Mouse (Mus musculus): ENCODE measurements at regions not wholly inside any gene's neighbourhood (a gene's known extent, or its start where the extent isn't known, plus 50 kb on each side); places are given as distances from the start of the nearest gene placed in this dataset.

DNA sequence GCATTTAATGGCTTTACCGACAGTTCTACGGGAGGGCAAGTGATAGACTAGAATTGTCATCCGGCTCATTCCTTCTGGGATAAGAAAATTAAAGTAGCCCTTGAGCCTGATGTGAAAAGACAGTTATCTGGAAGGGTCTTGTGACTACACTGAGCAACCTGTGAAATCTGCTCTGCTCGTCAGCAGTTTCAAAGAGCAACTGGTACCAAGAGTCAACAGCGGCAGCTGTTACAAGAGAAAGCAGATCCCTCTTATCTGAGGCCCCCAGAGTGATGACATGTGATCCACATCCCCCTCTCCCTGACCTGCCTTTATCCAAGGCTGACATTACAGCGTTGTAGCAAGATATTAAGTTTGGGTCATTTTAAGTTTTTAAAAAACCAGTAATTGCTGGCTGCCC, 52.6 kb upstream of the Unc13c start:
- no peak for DNase-seq

DNA sequence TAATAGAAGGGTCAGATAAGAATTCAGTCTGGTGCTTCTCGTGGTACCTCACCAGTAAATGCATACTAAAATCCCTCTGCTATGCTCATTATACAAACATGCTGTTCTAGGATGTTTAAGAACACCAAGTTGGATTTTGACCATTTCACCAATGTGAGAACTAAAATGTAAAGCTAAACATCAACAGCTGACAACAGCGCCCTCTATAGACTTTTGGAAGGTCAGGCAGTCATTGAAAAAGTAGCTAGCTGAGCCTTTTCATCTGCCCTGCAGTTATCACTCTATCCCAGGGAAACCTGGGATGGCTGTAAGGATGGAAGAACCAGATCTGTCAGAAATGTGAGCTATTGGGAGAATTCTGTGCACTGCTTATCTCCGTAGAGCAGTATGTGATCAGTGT, 55.2 kb upstream of the Unc13c start:
- no peak for DNase-seq

DNA sequence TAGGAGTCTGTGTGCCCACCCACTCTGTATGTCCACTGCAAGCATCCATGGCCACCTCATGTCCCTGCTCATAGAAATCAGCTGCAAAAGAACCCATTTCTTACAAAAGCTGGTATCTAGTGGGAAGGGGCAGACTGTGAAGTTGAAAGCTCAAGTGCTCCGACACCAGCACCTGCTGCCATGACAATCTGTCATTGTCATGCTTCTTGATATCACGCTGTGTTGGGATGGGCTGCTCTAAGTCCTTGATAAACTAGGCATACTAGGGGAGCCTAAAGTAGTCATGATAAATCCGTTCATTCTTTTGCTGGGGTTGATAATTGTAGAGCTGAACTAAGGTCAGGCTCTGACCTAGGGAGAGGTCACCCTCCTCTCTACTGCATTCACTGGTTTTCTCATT, 57.4 kb upstream of the Unc13c start:
- no peak for DNase-seq

DNA sequence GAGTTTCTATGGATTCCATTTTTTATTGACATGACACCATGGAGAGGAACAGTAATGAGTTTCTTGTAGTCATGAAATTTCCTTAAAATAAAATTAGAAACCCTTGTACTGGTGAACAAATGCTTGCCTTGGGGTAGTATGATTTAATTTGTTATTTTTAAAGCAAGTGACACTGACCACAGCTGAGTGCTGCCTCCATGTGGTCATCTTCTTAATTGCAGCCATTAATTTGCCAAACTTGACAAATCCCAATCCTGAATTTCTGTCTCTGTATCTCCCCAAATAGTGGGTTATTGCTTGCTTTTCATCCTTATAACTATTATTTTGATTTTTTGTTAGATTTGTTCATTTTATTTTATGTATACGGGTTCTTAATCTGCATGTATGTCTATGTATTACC, 59.7 kb upstream of the Unc13c start:
- peak; percentile 39 for DNase-seq

DNA sequence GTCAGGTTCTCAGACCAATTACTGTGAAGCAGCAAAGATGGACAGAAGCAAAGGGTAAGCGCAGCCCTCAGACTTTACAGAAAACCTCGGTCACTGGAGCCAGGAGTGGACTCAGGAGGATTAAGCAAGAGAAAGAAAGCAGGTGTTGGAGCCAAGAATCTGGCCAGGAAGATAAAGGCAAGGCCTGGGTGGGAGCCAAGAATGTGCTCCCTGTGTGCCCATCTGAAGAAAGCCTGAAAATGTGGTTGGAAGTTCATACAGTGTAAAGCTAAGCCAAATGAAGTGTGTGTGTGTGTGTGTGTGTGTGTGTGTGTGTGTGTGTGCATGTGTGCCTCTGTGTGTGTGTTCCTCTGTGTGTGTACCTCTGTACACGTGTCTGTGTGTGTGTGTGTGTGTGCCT, 64.2 kb upstream of the Wdr72 start:
- no peak for DNase-seq

DNA sequence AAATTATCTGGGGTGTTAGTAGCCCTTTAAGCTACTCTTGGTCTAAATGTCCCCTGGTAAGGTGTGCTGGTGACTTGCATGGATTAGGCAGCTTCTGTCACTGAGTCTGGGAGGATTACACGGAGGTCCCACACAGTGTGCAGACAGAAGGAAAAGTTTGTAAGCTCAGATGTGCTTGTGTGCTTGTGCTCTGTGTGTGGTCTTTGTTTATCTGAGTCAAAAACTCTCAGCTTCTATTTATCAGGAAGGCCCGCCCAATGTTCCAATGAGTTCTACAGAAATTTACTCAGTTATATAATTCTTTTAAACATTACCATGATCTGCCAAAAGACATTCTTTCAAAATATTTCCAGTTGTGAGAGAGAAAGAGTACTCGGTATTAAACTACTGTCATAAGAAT, 60.4 kb upstream of the Wdr72 start:
- DNase-seq: no peak

DNA sequence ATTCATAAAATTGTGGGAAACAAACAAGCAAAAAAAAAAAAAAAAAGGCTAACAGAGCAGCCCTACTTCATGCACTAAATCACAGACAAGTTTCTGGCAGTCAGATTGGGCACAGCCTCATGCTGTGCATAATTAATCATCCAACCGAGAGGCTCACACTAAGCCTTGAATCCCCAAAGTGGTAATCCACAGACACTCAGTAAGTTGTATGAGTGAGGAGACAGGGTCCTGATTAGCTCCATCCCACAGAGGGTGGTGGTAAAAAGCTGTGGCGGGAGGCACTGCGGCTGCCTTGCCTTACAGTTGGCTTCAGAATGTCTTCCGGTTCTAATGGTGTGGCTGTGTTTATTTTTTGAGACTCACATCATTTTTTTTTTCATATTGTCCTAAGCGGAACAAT, 53.4 kb upstream of the Wdr72 start:
- no peak for DNase-seq

DNA sequence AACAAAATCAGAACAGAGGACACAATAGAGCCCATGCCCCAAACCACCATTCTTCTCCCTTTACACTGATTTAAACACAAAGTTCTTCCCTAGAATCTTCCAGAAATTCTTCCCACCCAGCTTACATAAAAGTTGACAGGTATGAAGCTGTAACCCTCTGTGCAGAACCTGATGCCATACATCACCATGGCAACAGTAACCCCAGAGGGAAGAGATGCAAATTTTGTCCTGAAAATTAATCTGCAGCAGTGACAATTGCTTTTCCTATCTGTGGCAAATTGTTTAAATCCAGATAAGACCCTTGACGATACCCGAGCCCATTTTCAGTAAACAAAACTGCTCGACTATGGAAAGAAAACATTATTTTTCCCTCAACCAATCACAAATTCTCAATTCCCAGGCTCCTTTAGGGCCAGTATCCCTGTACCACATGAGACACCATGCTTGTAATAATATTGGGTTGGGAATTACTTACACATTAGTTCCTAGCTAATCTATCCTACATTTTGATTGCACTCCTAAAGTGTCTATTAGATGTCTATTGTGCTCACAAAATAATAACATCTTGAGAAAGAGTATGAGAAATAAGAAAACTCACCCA, 52.6 kb upstream of the Wdr72 start:
- DNase-seq: no peak

DNA sequence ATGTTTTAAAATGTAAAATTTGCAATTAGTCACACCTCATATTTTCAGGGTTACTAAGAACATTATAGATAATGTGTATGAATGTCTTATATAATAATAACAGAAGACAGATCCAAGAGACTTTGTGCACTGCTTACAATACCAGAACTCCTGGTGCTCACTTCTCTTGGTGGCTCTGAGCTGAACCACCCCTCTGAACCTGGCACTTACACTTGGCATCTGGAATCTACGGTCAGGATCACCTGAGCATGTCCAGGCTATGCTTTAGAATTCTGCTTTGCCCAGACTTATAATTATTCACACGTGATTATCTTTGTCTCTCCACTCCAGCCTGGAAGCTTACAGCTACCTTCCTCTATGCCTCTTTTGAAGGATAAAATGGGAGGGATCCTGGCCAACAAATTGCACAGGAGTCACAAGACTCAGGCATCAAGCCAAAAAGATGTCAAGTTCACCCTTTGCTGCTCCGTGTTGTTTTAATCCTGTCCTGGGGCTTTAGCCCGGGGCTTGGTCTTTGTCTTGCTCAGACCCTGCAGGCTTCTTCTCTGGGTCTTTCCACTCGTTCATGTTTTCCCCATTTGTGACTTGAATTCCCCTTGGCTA, 51.8 kb upstream of the Wdr72 start:
- no peak for DNase-seq
